Mouse (Mus musculus) stomach, postnatal 0 days (tissue): ENCODE data around the gene Pnrc2.

Experiments used
- CTCF ChIP-seq: IDR thresholded peaks from 2 replicates; pipeline ENCODE4 v1.5.1; 2016; ENCODE audit warnings: antibody characterized with exemption, low read depth, mild to moderate bottlenecking, moderate library complexity
- EP300 ChIP-seq: optimal IDR thresholded peaks from 2 replicates; pipeline ENCODE3; 2016; ENCODE audit warnings: antibody characterized with exemption

GRCm38 (mm10) chr4:135922190-135922589, 48.5 kb upstream of the Pnrc2 start:
- TF ChIP-seq CTCF, result no peak
- no peak for TF ChIP-seq EP300
